Mouse (Mus musculus): Measurements from ENCODE around the gene Abi3.

DNA sequence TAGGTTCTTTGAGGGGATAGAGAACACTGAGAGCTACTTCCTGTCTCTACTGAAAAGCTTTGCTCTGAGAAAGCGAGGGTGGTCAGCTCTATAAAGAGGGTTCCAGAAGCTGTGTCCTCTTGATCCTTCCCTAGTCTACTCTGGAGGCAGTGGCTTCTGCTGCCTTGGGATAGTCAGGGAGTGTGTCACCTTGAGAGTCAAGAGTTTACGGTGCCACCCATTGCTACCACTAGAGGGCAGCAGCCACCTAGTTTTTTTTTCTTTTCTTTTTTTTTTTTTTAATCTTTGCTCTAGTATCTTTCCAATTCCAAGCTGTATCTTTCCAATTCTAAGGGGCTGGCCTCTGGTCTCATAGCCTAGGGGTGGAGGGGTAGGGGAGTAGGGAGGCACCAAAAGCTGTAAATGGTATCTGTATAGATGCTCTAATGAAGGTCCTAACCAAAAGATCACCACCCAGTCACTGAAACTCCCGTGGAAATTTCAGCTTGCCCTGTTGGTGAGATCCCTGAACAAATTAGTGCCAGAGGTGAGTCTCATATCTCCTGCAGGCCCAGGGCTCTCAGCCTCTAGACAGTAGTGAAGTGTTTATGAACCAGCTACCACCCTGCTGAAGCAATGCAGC, 14.7 kb downstream of the Abi3 start:
- TF ChIP-seq CTCF (conservative IDR thresholded peaks at IDR 0.05; ENCODE audit: insufficient read depth, insufficient read length, low read depth, low read length) (peak; percentile 72), POLR2A (IDR thresholded peaks at IDR 0.05; ENCODE audit: low read depth, low read length) (no peak)
